Mouse (Mus musculus): Measurements from ENCODE around the gene Bicd1. TPM values are rescaled to one million over a fixed set of nuclear protein-coding genes. Genes with fewer than 3 reads are reported as not detected.
"Not testable (repeated sequence)": the region's sequence is repeated elsewhere in the genome, so short reads cannot be mapped to it uniquely, and the experiment has no call there.

Gene Bicd1
- polyA plus RNA-seq, 1 experiment = 3.3 TPM

GRCm38 (mm10) chr6:149413256-149413655 is 4.6 kb downstream of the Bicd1 start:
- H3K27ac ChIP-seq (ENCODE audit: insufficient read depth, low read length) = no peak overlapping the region
- TF ChIP-seq POLR2A (IDR thresholded peaks at IDR 0.05; ENCODE audit: low read depth, low read length) (no peak), CTCF (IDR thresholded peaks at IDR 0.05; ENCODE audit: borderline replicate concordance, insufficient read depth, low read length) (no peak)

GRCm38 (mm10) chr6:149424748-149425147 is 16.1 kb downstream of the Bicd1 start:
- no peak for TF ChIP-seq CTCF (IDR thresholded peaks at IDR 0.05; ENCODE audit: borderline replicate concordance, insufficient read depth, low read length)
- TF ChIP-seq POLR2A (IDR thresholded peaks at IDR 0.05; ENCODE audit: low read depth, low read length) = no peak
- Histone ChIP-seq H3K4me1 (ENCODE audit: control insufficient read depth, insufficient read depth, low read length) (no peaks in the 10 kb centered on the region), H3K4me3 (ENCODE audit: insufficient read depth, low read length) (no peak overlapping the region), H3K27ac (ENCODE audit: insufficient read depth, low read length) (no peak overlapping the region)

More at GRCm38 (mm10) chr6:149413256-149413655, 4.6 kb downstream of the Bicd1 start:
- H3K4me1 ChIP-seq (ENCODE audit: control insufficient read depth, insufficient read depth, low read length) = 0 out of 2 replicates have a peak, but pooled peaks cover 2% of the 10 kb centered on the region
- no peak overlapping the region for H3K4me3 ChIP-seq (ENCODE audit: insufficient read depth, low read length)

- H3K4me1 ChIP-seq (ENCODE audit: control insufficient read depth, insufficient read depth, low read length) = no peaks in the 10 kb centered on the region
- no peak overlapping the region for H3K4me3 ChIP-seq (ENCODE audit: insufficient read depth, low read length)
- no peak overlapping the region for H3K27ac ChIP-seq (ENCODE audit: insufficient read depth, low read length)
- no peak for TF ChIP-seq CTCF (IDR thresholded peaks at IDR 0.05; ENCODE audit: borderline replicate concordance, insufficient read depth, low read length)
- TF ChIP-seq POLR2A (IDR thresholded peaks at IDR 0.05; ENCODE audit: low read depth, low read length) = no peak
These were observed 30.5 kb downstream of the Bicd1 start for GRCm38 (mm10) chr6:149439140-149439539.

GRCm38 (mm10) chr6:149442884-149443283 is 34.2 kb downstream of the Bicd1 start:
- Histone ChIP-seq H3K4me1 (ENCODE audit: control insufficient read depth, insufficient read depth, low read length) (no peaks in the 10 kb centered on the region), H3K4me3 (ENCODE audit: insufficient read depth, low read length) (no peak overlapping the region), H3K27ac (ENCODE audit: insufficient read depth, low read length) (no peak overlapping the region)
- TF ChIP-seq CTCF (IDR thresholded peaks at IDR 0.05; ENCODE audit: borderline replicate concordance, insufficient read depth, low read length) (no peak), POLR2A (IDR thresholded peaks at IDR 0.05; ENCODE audit: low read depth, low read length) (no peak)

GRCm38 (mm10) chr6:149445854-149446253 is 37.2 kb downstream of the Bicd1 start:
- no peak overlapping the region for H3K27ac ChIP-seq (ENCODE audit: insufficient read depth, low read length)
- no peak for TF ChIP-seq POLR2A (IDR thresholded peaks at IDR 0.05; ENCODE audit: low read depth, low read length)
- no peak for TF ChIP-seq CTCF (IDR thresholded peaks at IDR 0.05; ENCODE audit: borderline replicate concordance, insufficient read depth, low read length)
- H3K4me3 ChIP-seq (ENCODE audit: insufficient read depth, low read length) = no peak overlapping the region
- no peaks in the 10 kb centered on the region; the same call in 1 of the 2 replicates for H3K4me1 ChIP-seq (ENCODE audit: control insufficient read depth, insufficient read depth, low read length)

- Histone ChIP-seq H3K4me1 (ENCODE audit: control insufficient read depth, insufficient read depth, low read length) (no peaks in the 10 kb centered on the region), H3K4me3 (ENCODE audit: insufficient read depth, low read length) (no peak overlapping the region), H3K27ac (ENCODE audit: insufficient read depth, low read length) (no peak overlapping the region)
- no peak for TF ChIP-seq POLR2A (IDR thresholded peaks at IDR 0.05; ENCODE audit: low read depth, low read length)
- no peak for TF ChIP-seq CTCF (IDR thresholded peaks at IDR 0.05; ENCODE audit: borderline replicate concordance, insufficient read depth, low read length)
These were observed 48.6 kb downstream of the Bicd1 start for GRCm38 (mm10) chr6:149457324-149457723.

- no peaks in the 10 kb centered on the region for H3K4me1 ChIP-seq (ENCODE audit: control insufficient read depth, insufficient read depth, low read length)
- no peak for TF ChIP-seq POLR2A (IDR thresholded peaks at IDR 0.05; ENCODE audit: low read depth, low read length)
- no peak for TF ChIP-seq CTCF (IDR thresholded peaks at IDR 0.05; ENCODE audit: borderline replicate concordance, insufficient read depth, low read length)
These were observed 52.3 kb downstream of the Bicd1 start for GRCm38 (mm10) chr6:149460971-149461370.

GRCm38 (mm10) chr6:149471477-149471876 is 62.8 kb downstream of the Bicd1 start:
- no peaks in the 10 kb centered on the region for H3K4me1 ChIP-seq (ENCODE audit: control insufficient read depth, insufficient read depth, low read length)
- no peak overlapping the region for H3K27ac ChIP-seq (ENCODE audit: insufficient read depth, low read length)
- TF ChIP-seq CTCF (IDR thresholded peaks at IDR 0.05; ENCODE audit: borderline replicate concordance, insufficient read depth, low read length) = no peak
- TF ChIP-seq POLR2A (IDR thresholded peaks at IDR 0.05; ENCODE audit: low read depth, low read length) = no peak
- H3K4me3 ChIP-seq (ENCODE audit: insufficient read depth, low read length) = no peak overlapping the region

More at GRCm38 (mm10) chr6:149460971-149461370, 52.3 kb downstream of the Bicd1 start:
- H3K27ac ChIP-seq (ENCODE audit: insufficient read depth, low read length) = no peak overlapping the region
- H3K4me3 ChIP-seq (ENCODE audit: insufficient read depth, low read length) = no peak overlapping the region

GRCm38 (mm10) chr6:149472441-149472840 is 63.8 kb downstream of the Bicd1 start:
- H3K27ac ChIP-seq (ENCODE audit: insufficient read depth, low read length); H3K4me1 ChIP-seq (ENCODE audit: control insufficient read depth, insufficient read depth, low read length); H3K4me3 ChIP-seq (ENCODE audit: insufficient read depth, low read length): not testable (repeated sequence)

GRCm38 (mm10) chr6:149481868-149482267 is 73.2 kb downstream of the Bicd1 start:
- H3K4me3 ChIP-seq (ENCODE audit: insufficient read depth, low read length); H3K4me1 ChIP-seq (ENCODE audit: control insufficient read depth, insufficient read depth, low read length); H3K27ac ChIP-seq (ENCODE audit: insufficient read depth, low read length): not testable (repeated sequence)

- TF ChIP-seq CTCF (IDR thresholded peaks at IDR 0.05; ENCODE audit: borderline replicate concordance, insufficient read depth, low read length) (no peak), POLR2A (IDR thresholded peaks at IDR 0.05; ENCODE audit: low read depth, low read length) (no peak)
- Histone ChIP-seq H3K27ac (ENCODE audit: insufficient read depth, low read length) (no peak overlapping the region), H3K4me1 (ENCODE audit: control insufficient read depth, insufficient read depth, low read length) (no peaks in the 10 kb centered on the region), H3K4me3 (ENCODE audit: insufficient read depth, low read length) (no peak overlapping the region)
These were observed 86.0 kb downstream of the Bicd1 start for GRCm38 (mm10) chr6:149494662-149495061.
